Mouse (Mus musculus) testis, adult 2 months (tissue): ENCODE data around the gene Slc17a5.

ENCODE experiments used
- CTCF ChIP-seq: fragments of 200-500 bp; IDR thresholded peaks from 2 replicates; pipeline ENCODE4 v1.5.1; 2012; ENCODE audit warnings: low read depth, mild to moderate bottlenecking, inconsistent platforms, low read length, moderate library complexity; ENCODE audit not compliant: control insufficient read depth, insufficient read depth, insufficient replicate concordance
- POLR2A ChIP-seq: fragments of 200-500 bp; IDR thresholded peaks from 2 replicates; pipeline ENCODE4 v1.6.1; 2012; ENCODE audit warnings: low read depth, mild to moderate bottlenecking, inconsistent platforms, low read length, moderate library complexity; ENCODE audit not compliant: control insufficient read depth

GRCm38 (mm10) chr9:78525451-78526135 lies 62.2 kb downstream of the Slc17a5 start:
- TF ChIP-seq CTCF (no peak), POLR2A (peak; percentile 44; the same call in 1 of the 2 replicates)
